Mouse (Mus musculus) neutrophil, adult 83 days (primary cell): Measurements from ENCODE around the gene Btbd35f4. TPM values are rescaled to one million over a fixed set of nuclear protein-coding genes. Genes with fewer than 3 reads are reported as not detected.

ENCODE experiments used
- total RNA-seq, 2 experiments: library from RNA; stranded (reverse); gene quantifications; one replicate each; pipeline ENCODE4 v1.2.4; 2023

Btbd35f4 gene
- not detected for total RNA-seq

GRCm38 (mm10) chrX:4800196-4800595, at the start of gene Btbd35f4:
Gene Btbd35f4, plus strand, starts transcription at chrX:4800496.

Other genes with a start within 250 kb of the Btbd35f4 start
- not detected for gene Btbd35f27, start 151.6 kb downstream of the Btbd35f4 start, total RNA-seq